Mouse (Mus musculus) frontal cortex, adult 2 months (tissue): ENCODE data around the gene Gbp2b. TPM values are rescaled to one million over a fixed set of nuclear protein-coding genes. Genes with fewer than 3 reads are reported as not detected.
"Not testable (repeated sequence)": the region's sequence is repeated elsewhere in the genome, so short reads cannot be mapped to it uniquely, and the experiment has no call there.

ENCODE experiments used
- DNase-seq, 2 experiments: peaks; one replicate each; pipeline ENCODE4 v3.0.0; 2022; ENCODE audit warnings: low spot score in 1 of 2; ENCODE audit errors: extremely low spot score in 1 of 2
- polyA plus RNA-seq: library from polyadenylated mRNA; depleted of rRNA; stranded (reverse); fragments of >200 nt; gene quantifications from 2 replicates; pipeline ENCODE4 v1.2.3, GENCODE M21; 2012; rRNA removed

Gene Gbp2b
- polyA plus RNA-seq, 1 experiment, result not detected

- DNase-seq, result no peak
Observed at GRCm38 (mm10) chr3:142620111-142620955, 25.7 kb downstream of the Gbp2b start, which contains the start of gene Gbp2. TSS of gene Gbp2 (plus strand) at chr3:142620602.

GRCm38 (mm10) chr3:142620956-142621562 lies 26.4 kb downstream of the Gbp2b start:
- no peak for DNase-seq

- DNase-seq, result no peak
Observed at GRCm38 (mm10) chr3:142630385-142630784, 35.7 kb downstream of the Gbp2b start.

GRCm38 (mm10) chr3:142640201-142640600 lies 45.6 kb downstream of the Gbp2b start:
- peak in 1 of 2 experiments; percentile 67 for DNase-seq

- peak; percentile 24 to 90 for DNase-seq
Observed at GRCm38 (mm10) chr3:142645949-142646348, 51.3 kb downstream of the Gbp2b start.

- DNase-seq, result not testable (repeated sequence)
Observed at GRCm38 (mm10) chr3:142647836-142648235, 53.2 kb downstream of the Gbp2b start.

GRCm38 (mm10) chr3:142650205-142650604 lies 55.6 kb downstream of the Gbp2b start:
- no peak for DNase-seq

GRCm38 (mm10) chr3:142664723-142665122 lies 70.1 kb downstream of the Gbp2b start:
- DNase-seq, result no peak

Other genes with a start within 250 kb of the Gbp2b start
- gene Pdlim5, start 199.2 kb upstream of the Gbp2b start, polyA plus RNA-seq, result 19.1 and 22.6 TPM in 2 replicates
- 3.0 TPM in 2 replicates for gene Gbp5, start 100.9 kb upstream of the Gbp2b start, polyA plus RNA-seq
- 2.4 and 3.5 TPM in 2 replicates for gene Gbp7, start 64.5 kb upstream of the Gbp2b start, polyA plus RNA-seq
- 11.6 and 14.0 TPM in 2 replicates for gene Gbp3, start 34.8 kb upstream of the Gbp2b start, polyA plus RNA-seq
- 3.3 and 3.5 TPM in 2 replicates for gene Gbp2, start 25.8 kb downstream of the Gbp2b start, polyA plus RNA-seq
- 5.4 and 6.0 TPM in 2 replicates for gene Kyat3, start 106.2 kb downstream of the Gbp2b start, polyA plus RNA-seq
- gene Gtf2b, start 170.2 kb downstream of the Gbp2b start, polyA plus RNA-seq, result 35.8 and 44.1 TPM in 2 replicates